Mouse (Mus musculus): ENCODE data around the gene Mcu.
A peak's percentile ranks its signal among the peaks of the same experiment; 100 is the strongest.

Gene Mcu

GRCm38 (mm10) chr10:59604879-59605464, 11.5 kb downstream of the Mcu start:
- DNase-seq, result no peak

DNA sequence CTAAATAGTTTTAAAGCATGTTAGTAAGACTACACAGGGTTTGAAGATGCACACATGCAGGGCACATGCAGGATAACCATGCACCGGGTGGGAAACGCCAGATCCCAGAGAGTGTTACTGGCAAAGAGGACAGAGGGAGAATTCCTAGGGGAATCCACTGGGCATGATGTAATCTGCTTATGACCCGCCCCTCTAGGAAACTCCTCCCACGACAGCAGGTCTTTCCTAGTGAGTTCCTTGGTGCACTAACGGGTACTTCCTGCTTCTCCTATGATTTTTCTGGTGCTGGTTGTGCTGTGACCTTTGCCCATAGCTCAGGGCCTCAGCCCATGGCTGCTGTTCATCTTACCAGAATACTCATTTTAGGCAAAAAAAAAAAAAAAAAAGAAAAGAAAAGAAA, 12.6 kb downstream of the Mcu start:
- no peak for DNase-seq

- peak; percentile 47 for DNase-seq
These were observed 13.6 kb downstream of the Mcu start for GRCm38 (mm10) chr10:59602891-59603290.

- DNase-seq, result no peak
These were observed 14.4 kb downstream of the Mcu start for GRCm38 (mm10) chr10:59602043-59602442.

DNA sequence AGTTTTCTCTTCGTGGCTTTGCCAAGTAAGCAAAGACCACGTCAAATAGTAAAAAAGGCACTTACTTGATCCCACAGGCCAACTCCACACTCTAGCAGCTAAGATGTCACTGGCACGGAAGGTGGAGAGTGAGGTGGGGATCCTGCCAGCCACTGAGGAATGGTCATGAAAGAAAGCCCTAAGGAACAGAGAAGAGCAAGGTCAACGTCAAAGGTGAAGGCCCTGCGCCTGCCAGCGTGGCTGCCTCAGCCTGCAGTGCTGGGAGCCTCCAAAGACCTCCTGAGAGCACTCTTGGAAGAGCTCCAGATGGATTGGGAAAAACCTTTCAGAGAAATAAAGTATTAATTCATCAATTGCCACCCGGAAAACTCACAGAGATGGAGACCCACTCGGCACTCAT, 16.0 kb downstream of the Mcu start:
- no peak for DNase-seq

- DNase-seq, result peak; percentile 89
These were observed 22.5 kb downstream of the Mcu start for GRCm38 (mm10) chr10:59593826-59594570.

GRCm38 (mm10) chr10:59590606-59591005, 25.9 kb downstream of the Mcu start:
- no peak for DNase-seq

- no peak for DNase-seq
These were observed 26.6 kb downstream of the Mcu start for GRCm38 (mm10) chr10:59589856-59590255.

DNA sequence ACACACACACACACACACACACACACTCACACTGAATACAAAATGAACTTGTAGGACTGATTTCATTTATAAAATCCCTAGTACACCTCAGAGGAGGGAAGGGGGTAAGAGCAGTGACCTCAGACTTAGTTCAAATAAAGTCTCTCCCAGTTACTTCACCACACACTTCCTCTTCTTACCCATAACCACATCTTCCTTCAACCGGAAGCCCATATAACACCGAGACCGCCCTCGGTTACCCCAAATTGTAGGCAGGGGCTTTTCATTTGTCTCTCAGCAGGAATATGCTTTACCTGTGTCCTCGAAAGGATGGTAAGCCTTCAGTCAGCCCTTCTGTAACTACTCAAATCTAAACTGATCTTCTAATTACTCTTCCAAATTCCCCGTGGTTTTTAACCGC, 27.1 kb downstream of the Mcu start:
- no peak for DNase-seq

GRCm38 (mm10) chr10:59588135-59588534, 28.4 kb downstream of the Mcu start:
- DNase-seq, result no peak

DNA sequence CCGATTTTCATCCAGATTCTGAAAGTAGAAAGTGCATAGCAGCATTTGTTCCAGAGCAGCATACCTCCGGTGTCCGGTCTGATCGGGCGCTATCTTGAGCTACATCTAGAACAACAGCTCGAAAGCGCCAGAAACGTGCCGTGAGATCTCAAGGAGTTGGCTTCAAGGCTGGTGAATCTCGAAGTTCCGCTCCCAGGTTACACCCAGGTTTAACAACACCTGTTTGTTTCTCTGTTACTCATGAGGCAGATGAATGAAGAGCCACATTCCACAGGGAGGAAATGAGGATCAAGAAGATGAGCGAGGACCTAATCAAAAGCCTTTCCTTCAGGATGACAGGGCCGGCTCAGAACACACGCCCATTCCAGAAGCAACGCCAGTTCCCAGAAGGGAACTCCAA, 29.7 kb downstream of the Mcu start:
- no peak for DNase-seq

DNA sequence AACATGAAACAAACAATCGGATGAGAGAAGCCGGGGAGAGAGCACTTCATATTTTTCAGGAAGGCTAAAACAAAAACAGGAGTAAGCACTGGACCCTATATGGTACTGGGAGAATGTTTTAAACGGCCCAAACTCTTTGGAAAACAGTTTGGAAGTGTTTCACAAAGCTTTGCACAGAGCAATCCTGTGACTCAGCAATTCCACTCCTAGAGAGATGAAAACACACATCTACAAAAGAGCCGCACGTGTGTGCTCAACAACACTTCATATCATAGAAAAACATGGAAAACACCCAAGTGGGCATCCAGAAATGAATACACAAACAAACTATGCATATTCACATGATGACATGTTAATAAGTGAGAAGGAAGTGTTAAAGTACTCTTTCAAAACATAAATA, 30.9 kb downstream of the Mcu start:
- no peak for DNase-seq

GRCm38 (mm10) chr10:59581826-59582543, 34.5 kb downstream of the Mcu start:
- DNase-seq, result no peak

- DNase-seq, result no peak
These were observed 35.8 kb downstream of the Mcu start for GRCm38 (mm10) chr10:59580593-59581149.

- no peak for DNase-seq
These were observed 36.8 kb downstream of the Mcu start for GRCm38 (mm10) chr10:59579645-59580044.

DNA sequence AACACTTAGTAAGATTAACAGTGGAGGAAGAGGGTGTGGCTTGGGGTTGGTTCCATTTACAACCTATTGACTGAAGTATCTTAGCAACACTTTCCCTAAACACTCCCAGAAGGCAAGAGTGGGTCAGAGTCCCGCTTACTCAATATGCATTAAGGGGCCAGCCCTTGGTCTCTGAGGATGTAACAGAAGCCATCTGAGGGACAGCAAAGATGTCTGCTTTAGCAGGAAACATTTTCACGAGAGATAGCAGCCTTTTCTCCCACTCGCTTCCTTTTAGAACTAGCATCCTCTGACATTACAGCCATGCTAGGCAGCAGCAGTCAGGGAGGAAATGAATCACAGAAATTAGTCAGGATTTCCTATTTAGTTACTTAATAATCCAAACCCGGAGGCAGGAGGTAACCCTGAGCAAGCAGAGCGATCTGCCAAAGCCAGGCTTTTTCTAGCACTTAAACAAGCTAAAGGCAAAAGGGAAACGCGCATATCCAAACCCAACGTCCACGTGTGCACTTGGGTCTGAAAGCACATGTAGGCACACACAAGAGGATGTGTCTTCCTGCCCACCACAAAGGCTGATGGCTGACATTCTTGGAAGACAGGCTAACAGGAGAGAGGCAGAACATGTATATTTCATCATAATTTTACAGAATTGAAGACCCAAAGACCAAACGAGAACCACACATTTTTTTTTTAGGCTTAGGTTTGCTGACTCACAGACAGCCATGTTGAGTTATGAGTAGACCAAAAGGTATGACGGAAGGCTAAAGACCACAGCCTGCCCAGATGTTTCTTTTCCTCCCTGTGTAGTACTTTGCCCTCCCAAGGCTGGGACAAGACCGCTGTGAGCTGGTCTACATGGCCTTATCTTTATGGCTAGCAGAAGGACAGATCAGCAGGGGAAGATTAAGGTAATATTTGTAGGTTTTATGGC, 38.4 kb downstream of the Mcu start:
- no peak for DNase-seq

GRCm38 (mm10) chr10:59576305-59576704, 40.2 kb downstream of the Mcu start:
- DNase-seq, result no peak

- no peak for DNase-seq
These were observed 44.5 kb downstream of the Mcu start for GRCm38 (mm10) chr10:59571964-59572363.

DNA sequence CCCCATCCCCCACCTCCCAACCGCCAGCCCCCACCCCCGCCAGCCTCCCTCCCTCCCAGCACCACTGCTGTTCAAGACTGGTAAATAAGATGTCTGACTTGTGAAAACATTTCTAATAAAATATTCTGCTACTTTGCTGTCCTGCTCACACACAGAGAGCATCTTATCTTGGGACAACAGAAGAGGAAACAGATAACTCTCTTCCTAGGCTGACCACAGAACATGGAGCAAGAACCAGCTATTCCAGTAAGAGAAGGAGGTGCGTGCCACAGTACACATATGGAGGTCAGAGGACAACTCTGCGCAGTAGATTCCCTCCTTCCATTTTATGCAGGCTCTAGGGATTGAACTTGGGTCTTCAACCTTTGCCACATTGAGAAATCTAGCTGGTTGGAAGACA, 45.2 kb downstream of the Mcu start:
- DNase-seq, result no peak

- DNase-seq, result no peak
These were observed 45.7 kb downstream of the Mcu start for GRCm38 (mm10) chr10:59570780-59571179.

DNA sequence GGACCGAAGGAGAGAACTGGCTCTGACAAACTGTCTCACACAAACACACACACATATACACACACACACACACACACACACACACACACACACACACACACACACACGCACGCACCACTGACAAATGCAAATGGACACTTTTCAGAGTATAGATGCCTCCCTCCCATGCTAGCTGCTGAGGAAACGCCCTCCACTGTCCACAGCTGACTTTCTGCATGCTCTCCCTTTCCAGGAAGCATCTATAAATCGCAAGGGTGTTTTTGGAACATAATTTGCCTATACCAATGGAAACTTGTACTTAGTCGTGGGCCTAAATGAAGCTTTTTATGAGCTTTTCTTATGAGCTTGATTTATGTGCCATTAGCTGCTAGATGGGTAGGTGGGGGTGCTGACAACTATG, 46.1 kb downstream of the Mcu start:
- no peak for DNase-seq

DNA sequence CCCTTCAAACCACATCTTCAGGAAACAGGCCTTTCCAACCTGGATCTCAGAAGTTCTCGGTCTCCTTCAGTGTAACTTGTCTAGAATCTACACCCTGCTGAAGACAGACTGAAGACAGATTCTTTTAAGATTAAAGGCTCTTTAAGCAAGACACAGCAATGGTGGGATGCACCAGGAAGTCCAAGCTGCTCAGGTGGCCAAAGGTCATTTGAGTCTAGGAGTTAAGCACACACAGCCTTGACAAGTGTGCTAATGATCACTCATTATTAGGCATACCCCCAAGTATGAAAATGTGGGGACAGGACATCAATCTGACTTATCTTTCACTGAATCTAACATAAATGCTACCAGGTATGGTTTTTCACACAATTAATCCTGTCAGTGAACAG, 47.0 kb downstream of the Mcu start:
- no peak for DNase-seq

Measured in cerebellum, adult 8-10 months (tissue).